Mouse (Mus musculus): ENCODE data around the gene Rnasel.

GRCm38 (mm10) chr1:153730671-153731070 is 18.6 kb upstream of the Rnasel start:
- TF ChIP-seq CTCF (conservative IDR thresholded peaks at IDR 0.05 in 1 of 2, IDR thresholded peaks at IDR 0.05 in 1 of 2; ENCODE audit: low read depth in 2 of 2, low read length in 2 of 2) = no peak
- no peak for TF ChIP-seq POLR2A (IDR thresholded peaks at IDR 0.05; ENCODE audit: low read depth, low read length)
- no peak for TF ChIP-seq CHD2 (IDR thresholded peaks at IDR 0.05; ENCODE audit: low read length)

Data from CH12.LX (cell line).